Mouse (Mus musculus): ENCODE measurements around the gene Myrfl.

Myrfl gene

GRCm38 (mm10) chr10:116761476-116762068, 135.1 kb downstream of the Myrfl start:
- DNase-seq (ENCODE audit: extremely low spot score, low spot score) = no peak

- no peak for DNase-seq (ENCODE audit: extremely low spot score, low spot score)
Measured at GRCm38 (mm10) chr10:116760561-116760960, 136.2 kb downstream of the Myrfl start.

DNA sequence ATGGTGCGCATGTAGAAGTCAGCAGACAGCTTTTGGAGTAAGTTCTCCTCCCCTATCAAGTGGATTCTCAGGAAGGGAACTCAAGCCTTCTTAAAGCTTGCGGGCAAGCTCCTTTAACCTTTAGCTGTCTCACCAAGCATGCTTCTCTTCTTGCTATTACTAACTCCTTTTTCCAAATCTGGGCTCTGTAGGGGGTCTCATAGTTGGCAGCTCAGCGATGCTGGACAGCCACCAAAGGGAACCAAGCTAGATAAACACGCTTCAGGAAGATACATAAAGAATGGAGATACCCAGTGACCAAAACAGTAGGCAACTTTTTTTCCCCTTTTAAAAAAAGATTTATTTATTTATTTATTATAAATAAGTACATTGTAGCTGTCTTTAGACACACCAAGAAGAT, 136.9 kb downstream of the Myrfl start:
- DNase-seq (ENCODE audit: extremely low spot score, low spot score) = no peak

- no peak for DNase-seq (ENCODE audit: extremely low spot score, low spot score)
Measured at GRCm38 (mm10) chr10:116755881-116756581, 140.7 kb downstream of the Myrfl start.

- DNase-seq (ENCODE audit: extremely low spot score, low spot score) = no peak
Measured at GRCm38 (mm10) chr10:116754940-116755339, 141.8 kb downstream of the Myrfl start.

DNA sequence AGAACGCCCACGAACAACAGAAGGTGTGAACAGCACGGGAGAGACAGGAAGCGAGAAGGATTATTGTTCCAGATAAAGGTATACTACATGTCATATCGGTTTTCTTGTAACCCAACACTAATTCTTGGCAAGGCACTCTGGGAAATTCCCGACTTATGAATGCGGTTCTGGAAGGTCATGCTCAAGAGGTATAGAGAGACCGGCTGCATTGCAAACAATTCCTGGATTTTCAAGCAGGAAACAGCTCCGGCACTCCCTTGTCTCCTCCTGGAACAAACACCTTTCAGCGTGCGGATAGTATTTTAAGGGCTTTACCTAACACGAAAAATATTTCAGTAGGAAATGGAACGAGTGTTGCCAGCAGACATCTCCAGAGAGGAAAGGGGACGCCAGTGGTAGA, 145.8 kb downstream of the Myrfl start:
- DNase-seq (ENCODE audit: extremely low spot score, low spot score) = no peak

DNA sequence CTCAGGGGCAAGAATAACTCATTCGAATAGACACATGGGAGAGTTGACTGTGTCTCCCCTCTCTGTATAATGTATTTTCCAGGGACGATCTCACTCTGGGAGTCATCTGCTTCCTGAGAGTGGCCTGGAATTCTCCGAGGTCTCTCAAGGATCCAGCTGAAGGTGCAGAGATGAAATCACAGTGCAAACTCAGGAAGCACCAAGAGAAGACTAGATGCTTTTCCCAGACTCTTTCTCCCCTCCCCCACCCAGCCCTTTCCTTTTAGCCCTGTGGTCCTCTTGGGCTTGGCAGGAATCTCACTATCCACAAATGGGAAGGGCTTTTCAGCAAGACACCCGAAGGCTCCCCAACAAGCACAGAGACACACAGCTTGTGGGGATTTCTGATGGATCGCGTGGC, 146.7 kb downstream of the Myrfl start:
- no peak for DNase-seq (ENCODE audit: extremely low spot score, low spot score)

GRCm38 (mm10) chr10:116748681-116749080, 148.0 kb downstream of the Myrfl start:
- no peak for DNase-seq (ENCODE audit: extremely low spot score, low spot score)

- DNase-seq (ENCODE audit: extremely low spot score, low spot score) = no peak
Measured at GRCm38 (mm10) chr10:116746281-116747011, 150.3 kb downstream of the Myrfl start.

DNA sequence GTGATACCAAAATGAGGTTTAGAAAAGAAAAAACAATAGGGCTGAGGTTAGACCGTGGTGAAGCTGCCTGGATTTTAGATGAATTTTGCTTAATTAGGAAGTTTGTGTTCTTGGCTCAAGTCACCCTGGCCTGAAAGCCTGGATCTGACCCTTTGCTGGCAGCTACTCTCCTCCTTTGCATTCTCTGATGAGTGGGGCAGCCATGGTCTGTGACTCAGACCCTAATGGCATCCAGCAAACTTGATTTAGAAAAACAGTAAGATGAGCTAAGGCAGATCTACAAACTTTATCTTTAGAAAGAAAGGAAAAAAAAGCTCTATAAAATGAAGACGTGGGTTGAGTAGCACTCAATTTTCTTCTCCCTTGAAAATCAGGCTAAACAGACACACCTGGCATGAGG, 154.0 kb downstream of the Myrfl start:
- DNase-seq (ENCODE audit: extremely low spot score, low spot score) = no peak

DNA sequence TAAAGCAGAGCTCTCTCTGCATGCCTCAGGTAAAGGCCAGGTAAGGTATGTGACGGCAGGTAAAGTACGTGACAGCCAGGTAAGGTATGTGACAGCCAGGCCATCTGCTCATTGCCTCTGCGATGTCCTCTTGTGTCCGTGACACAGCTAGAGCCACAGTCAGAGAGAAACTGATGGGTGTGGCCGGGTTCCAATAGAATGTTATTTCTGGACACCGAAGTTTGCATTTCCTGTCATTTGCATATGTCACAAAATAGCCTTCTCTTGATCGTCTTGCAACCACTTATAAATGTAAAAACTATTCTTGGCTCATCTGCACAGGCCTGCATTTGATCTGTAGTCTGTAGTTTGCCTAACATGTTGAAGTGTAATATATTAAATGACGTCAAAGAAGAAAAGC, 154.5 kb downstream of the Myrfl start:
- no peak for DNase-seq (ENCODE audit: extremely low spot score, low spot score)

- no peak for DNase-seq (ENCODE audit: extremely low spot score, low spot score)
Measured at GRCm38 (mm10) chr10:116741343-116741742, 155.4 kb downstream of the Myrfl start.

GRCm38 (mm10) chr10:116740073-116740472, 156.6 kb downstream of the Myrfl start:
- DNase-seq (ENCODE audit: extremely low spot score, low spot score) = no peak

DNA sequence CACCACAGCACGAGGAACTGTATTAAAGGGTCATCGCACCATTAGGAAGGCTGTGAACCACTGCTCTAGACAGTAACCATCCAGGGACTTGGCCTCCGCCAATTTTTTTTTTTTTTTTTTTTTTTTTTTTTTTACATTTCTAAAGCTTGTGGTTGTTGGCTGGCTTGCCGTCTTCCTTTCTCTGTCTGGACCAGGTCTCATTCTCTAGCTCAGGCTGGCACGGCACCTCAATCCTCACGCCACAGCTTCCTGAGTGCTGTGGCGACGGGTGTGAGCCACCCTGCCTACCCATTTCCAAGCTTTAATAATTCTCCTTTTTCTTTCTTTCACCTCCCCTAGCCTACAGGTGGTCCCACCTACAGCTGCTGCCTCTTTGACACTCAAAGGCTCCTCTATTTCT, 158.2 kb downstream of the Myrfl start:
- DNase-seq (ENCODE audit: extremely low spot score, low spot score) = no peak

- DNase-seq (ENCODE audit: extremely low spot score, low spot score) = no peak
Measured at GRCm38 (mm10) chr10:116735607-116736006, 161.1 kb downstream of the Myrfl start.

- DNase-seq (ENCODE audit: extremely low spot score, low spot score) = no peak
Measured at GRCm38 (mm10) chr10:116733651-116734050, 163.1 kb downstream of the Myrfl start.

DNA sequence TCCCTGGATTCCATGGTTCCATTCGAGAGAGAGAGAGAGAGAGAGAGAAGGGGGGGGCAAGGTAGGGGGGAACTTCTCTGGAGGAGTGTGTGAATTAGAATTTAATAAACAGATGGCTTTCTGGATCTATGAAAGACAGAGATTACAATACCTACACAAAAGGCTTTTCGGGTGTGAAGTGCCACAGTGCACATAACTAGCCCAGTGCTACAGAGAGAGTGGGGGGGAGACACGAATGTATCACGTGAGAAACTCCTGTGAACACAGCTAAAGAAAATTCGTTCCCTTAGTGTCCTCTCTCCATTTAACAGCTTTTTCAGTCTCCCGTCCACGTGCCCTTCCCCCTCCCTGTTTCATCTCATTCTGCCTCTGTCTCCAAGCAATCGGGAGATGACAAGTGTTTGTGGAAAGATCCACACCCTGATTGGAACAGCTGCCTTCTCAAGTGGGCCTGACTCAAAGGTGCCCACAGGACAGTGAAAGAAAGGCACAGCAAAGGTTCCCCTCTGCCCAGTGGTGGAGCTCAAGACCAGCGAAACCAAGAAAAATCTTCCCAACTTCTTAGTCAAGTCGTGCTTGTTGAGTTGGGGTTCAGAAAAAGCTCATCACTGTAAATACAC, 166.6 kb downstream of the Myrfl start:
- DNase-seq (ENCODE audit: extremely low spot score, low spot score) = no peak

DNA sequence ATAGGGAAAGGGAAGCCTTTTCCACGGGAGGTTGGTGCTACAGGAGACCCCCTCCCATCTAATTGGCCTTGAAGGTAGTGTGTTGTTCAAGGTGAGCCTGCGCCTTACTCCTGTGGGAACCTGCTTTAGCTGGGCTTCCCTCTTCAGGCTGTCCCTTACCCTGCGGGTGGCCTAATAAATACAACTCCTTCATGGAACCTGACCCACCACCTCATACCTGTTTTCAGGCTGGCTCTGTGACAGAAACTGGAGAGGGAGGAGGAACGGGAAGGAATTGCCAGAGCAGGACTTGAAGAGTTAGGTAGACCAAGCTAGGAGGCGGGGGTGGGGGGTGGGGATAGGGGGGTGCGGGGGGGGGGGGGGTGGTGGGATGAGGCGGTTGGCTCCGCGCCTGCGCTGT, 167.9 kb downstream of the Myrfl start:
- no peak for DNase-seq (ENCODE audit: extremely low spot score, low spot score)

GRCm38 (mm10) chr10:116727702-116728298, 168.9 kb downstream of the Myrfl start:
- no peak for DNase-seq (ENCODE audit: extremely low spot score, low spot score)

Data from neural tube, embryonic 10.5 days (tissue).